Mouse (Mus musculus) kidney, postnatal 4 days (tissue): ENCODE measurements at regions not wholly inside any gene's neighbourhood (a gene's known extent, or its start where the extent isn't known, plus 50 kb on each side); places are given as distances from the start of the nearest gene placed in this dataset.
A peak's percentile ranks its signal among the peaks of the same experiment; 100 is the strongest.
"Not testable (repeated sequence)": the region's sequence is repeated elsewhere in the genome, so short reads cannot be mapped to it uniquely, and the experiment has no call there.

ENCODE experiments used
- DNase-seq, 2 experiments: peaks; one replicate each; pipeline ENCODE4 v3.0.0; 2021; ENCODE audit warnings: mixed read lengths in 2 of 2

GRCm38 (mm10) chr2:128265014-128265990, 139.5 kb downstream of the Bcl2l11 start:
- DNase-seq, result peak in 1 of 2 experiments; percentile 53

GRCm38 (mm10) chr2:128270377-128271129, 144.7 kb downstream of the Bcl2l11 start:
- no peak for DNase-seq

GRCm38 (mm10) chr2:128272789-128273188, 147.0 kb downstream of the Bcl2l11 start:
- DNase-seq, result no peak

- no peak for DNase-seq
Observed at GRCm38 (mm10) chr2:128273292-128273691, 147.5 kb downstream of the Bcl2l11 start.

- no peak for DNase-seq
Observed at GRCm38 (mm10) chr2:128276337-128276736, 150.5 kb downstream of the Bcl2l11 start.

- no peak for DNase-seq
Observed at GRCm38 (mm10) chr2:128277387-128278123, 151.7 kb downstream of the Bcl2l11 start.

GRCm38 (mm10) chr2:128278124-128278432, 152.2 kb downstream of the Bcl2l11 start:
- no peak for DNase-seq

GRCm38 (mm10) chr2:128278608-128279081, 152.8 kb downstream of the Bcl2l11 start:
- peak; percentile 63 to 72 for DNase-seq

GRCm38 (mm10) chr2:128279127-128279710, 153.4 kb downstream of the Bcl2l11 start:
- no peak for DNase-seq

GRCm38 (mm10) chr2:128282591-128282990, 156.8 kb downstream of the Bcl2l11 start:
- no peak for DNase-seq

GRCm38 (mm10) chr2:128284822-128285421, 159.1 kb downstream of the Bcl2l11 start:
- DNase-seq, result peak; percentile 86 to 90

GRCm38 (mm10) chr2:128285457-128285856, 159.6 kb downstream of the Bcl2l11 start:
- no peak for DNase-seq

GRCm38 (mm10) chr2:128288138-128288551, 162.3 kb downstream of the Bcl2l11 start:
- no peak for DNase-seq

GRCm38 (mm10) chr2:128290609-128291008, 164.8 kb downstream of the Bcl2l11 start:
- no peak for DNase-seq

- DNase-seq, result no peak
Observed at GRCm38 (mm10) chr2:128294610-128295009, 168.8 kb downstream of the Bcl2l11 start.

GRCm38 (mm10) chr2:128295018-128295424, 169.2 kb downstream of the Bcl2l11 start:
- DNase-seq, result no peak

- no peak for DNase-seq
Observed at GRCm38 (mm10) chr2:128295726-128296234, 169.9 kb downstream of the Bcl2l11 start.

- not testable (repeated sequence) for DNase-seq
Observed at GRCm38 (mm10) chr2:128296423-128296822, 170.6 kb downstream of the Bcl2l11 start.

- peak; percentile 26 to 47 for DNase-seq
Observed at GRCm38 (mm10) chr2:128296897-128297296, 171.1 kb downstream of the Bcl2l11 start.

- DNase-seq, result no peak
Observed at GRCm38 (mm10) chr2:128297821-128298220, 172.0 kb downstream of the Bcl2l11 start.

- no peak for DNase-seq
Observed at GRCm38 (mm10) chr2:128298996-128299395, 173.2 kb downstream of the Bcl2l11 start.

- no peak for DNase-seq
Observed at GRCm38 (mm10) chr2:128301709-128302108, 175.9 kb downstream of the Bcl2l11 start.
